In genomic region chr17:72242036-72242435, GRCm38 (mm10) we compare ENCODE assay signal across 9 mouse cellular contexts.
DNase-seq lines count a peak whose midpoint lies in the region; ATAC-seq and TF ChIP-seq lines count a peak whose summit lies in the region.
"Had no signal": no experiment of that assay in that cellular context is flagged by ENCODE, and none has a peak within 500 bp of the region (broad histone marks: within the 10 kb centered on the region; RNA-seq: fewer than 3 reads in every experiment).

No protein-coding gene starts in this region.

- no peak for ATAC-seq in midbrain, embryonic 11.5 days (ENCODE audit: low FRiP score)
- no peak for ATAC-seq in midbrain, embryonic 16.5 days
- ATAC-seq in cerebellum, adult (ENCODE audit: insufficient number of reproducible peaks, low FRiP score, low TSS enrichment) = 0 out of 2 replicates have a peak, but pooled peaks have one; percentile 17
- ATAC-seq in stomach, postnatal 0 days (ENCODE audit: low FRiP score, low TSS enrichment) = no peak

- peak; percentile 19 to 61 for DNase-seq in adrenal gland, adult (ENCODE audit: inconsistent age in 2 of 2, low spot score in 1 of 2)
- no peak for DNase-seq in adrenal gland, adult 8-10 months
- DNase-seq in midbrain, embryonic 11.5 days (ENCODE audit: low spot score, missing footprints) = peak; percentile 77
- DNase-seq in heart, postnatal 14 days = peak; percentile 31 to 44
- DNase-seq in lung, adult 2 months = peak; percentile 18
- DNase-seq in stomach, postnatal 0 days (ENCODE audit: low spot score) = peak; percentile 28

- WGBS in midbrain, embryonic 11.5 days = 47% methylated on average over 4 of the region's 4 CpGs
- 38% methylated on average over 4 of the region's 4 CpGs for WGBS in midbrain, embryonic 16.5 days
- 41% methylated on average over 4 of the region's 4 CpGs for WGBS in lung, adult 2 months
- WGBS in stomach, postnatal 0 days = 38% methylated on average over 4 of the region's 4 CpGs

- peak; percentile 76 for TF ChIP-seq CTCF in lung, adult 2 months (IDR thresholded peaks at IDR 0.05; ENCODE audit: insufficient read depth, low read length)
- peak; percentile 86 for TF ChIP-seq CTCF in stomach, postnatal 0 days (IDR thresholded peaks at IDR 0.05; ENCODE audit: low read depth)

- TF ChIP-seq POLR2A in lung, adult 2 months (IDR thresholded peaks at IDR 0.05; ENCODE audit: borderline replicate concordance, extremely low read depth, low read depth, low read length) = no peak

- H3K9ac ChIP-seq in midbrain, embryonic 11.5 days (ENCODE audit: low read length) = no peak overlapping the region
- no peak overlapping the region for H3K9ac ChIP-seq in midbrain, embryonic 16.5 days (ENCODE audit: low read depth, low read length)
- H3K9ac ChIP-seq in stomach, postnatal 0 days (ENCODE audit: low read length) = no peak overlapping the region

- H3K27me3 ChIP-seq in midbrain, embryonic 11.5 days (ENCODE audit: control insufficient read depth, insufficient read depth, low read length) = no peaks in the 10 kb centered on the region
- H3K27me3 ChIP-seq in midbrain, embryonic 16.5 days (ENCODE audit: control insufficient read depth, insufficient read depth, low read depth, low read length) = no peaks in the 10 kb centered on the region
- no peaks in the 10 kb centered on the region for H3K27me3 ChIP-seq in stomach, postnatal 0 days (ENCODE audit: control insufficient read depth, insufficient read depth, low read length)

- H3K4me3 ChIP-seq in midbrain, embryonic 11.5 days (ENCODE audit: low read depth, low read length) = no peak overlapping the region
- no peak overlapping the region for H3K4me3 ChIP-seq in midbrain, embryonic 16.5 days (ENCODE audit: low read depth, low read length)
- no peak overlapping the region for H3K4me3 ChIP-seq in lung, adult 2 months (replicated peaks; ENCODE audit: extremely low read depth, low read depth, low read length)
- no peak overlapping the region for H3K4me3 ChIP-seq in stomach, postnatal 0 days (ENCODE audit: low read depth, low read length)

- H3K27ac ChIP-seq in midbrain, embryonic 11.5 days (ENCODE audit: low read depth, low read length) = no peak overlapping the region
- no peak overlapping the region for H3K27ac ChIP-seq in midbrain, embryonic 16.5 days (ENCODE audit: low read length)
- no peak overlapping the region for H3K27ac ChIP-seq in stomach, postnatal 0 days (replicated peaks)
- H3K27ac ChIP-seq: macrophage had no signal

- TF ChIP-seq EP300 in stomach, postnatal 0 days (optimal IDR thresholded peaks at IDR 0.05) = no peak

- no peaks in the 10 kb centered on the region for H3K36me3 ChIP-seq in midbrain, embryonic 11.5 days (ENCODE audit: control insufficient read depth, insufficient read depth, low read length)
- no peaks in the 10 kb centered on the region for H3K36me3 ChIP-seq in midbrain, embryonic 16.5 days (ENCODE audit: control insufficient read depth, insufficient read depth, low read length)
- H3K36me3 ChIP-seq in stomach, postnatal 0 days (ENCODE audit: control insufficient read depth, insufficient read depth, low read length) = no peaks in the 10 kb centered on the region

- no peak overlapping the region for H3K4me2 ChIP-seq in midbrain, embryonic 11.5 days
- H3K4me2 ChIP-seq in midbrain, embryonic 16.5 days (ENCODE audit: low read length) = no peak overlapping the region
- no peak overlapping the region for H3K4me2 ChIP-seq in stomach, postnatal 0 days (replicated peaks; ENCODE audit: low read depth)

- no peaks in the 10 kb centered on the region for H3K9me3 ChIP-seq in midbrain, embryonic 11.5 days (ENCODE audit: control insufficient read depth, low read length)
- H3K9me3 ChIP-seq in midbrain, embryonic 16.5 days (replicated peaks; ENCODE audit: control insufficient read depth, low read length, poor library complexity, severe bottlenecking) = peaks cover 4% of the 10 kb centered on the region; the same call in 1 of the 2 replicates
- 0 out of 2 replicates have a peak, but pooled peaks cover 5% of the 10 kb centered on the region for H3K9me3 ChIP-seq in stomach, postnatal 0 days (ENCODE audit: control insufficient read depth, low read length)

- H3K4me1 ChIP-seq in midbrain, embryonic 11.5 days (ENCODE audit: control insufficient read depth, insufficient read depth, low read length) = no peaks in the 10 kb centered on the region
- H3K4me1 ChIP-seq in midbrain, embryonic 16.5 days (ENCODE audit: control insufficient read depth, insufficient read depth, low read length) = peaks cover 4% of the 10 kb centered on the region
- H3K4me1 ChIP-seq in lung, adult 2 months (ENCODE audit: control insufficient read depth, insufficient read depth, low read length) = no peaks in the 10 kb centered on the region
- H3K4me1 ChIP-seq in stomach, postnatal 0 days (replicated peaks; ENCODE audit: control insufficient read depth, insufficient read depth) = no peaks in the 10 kb centered on the region

- intact Hi-C loops in heart, postnatal 14 days (cut with DNase I) = loop anchor here (2.0 to 10.0 kb wide), 3 partner anchors 277 to 580 kb away; no protein-coding TSS in a partner anchor
